Mouse (Mus musculus) hindbrain, embryonic 12.5 days (tissue): ENCODE data around the gene Abca7. TPM values are rescaled to one million over a fixed set of nuclear protein-coding genes. Genes with fewer than 3 reads are reported as not detected.

ENCODE experiments used
- polyA plus RNA-seq: library from polyadenylated mRNA; unstranded; fragments of >200 nt; fragmentation: Nextera tagmentation; extraction: Ambion mirVana; gene quantifications from 2 replicates; pipeline ENCODE4 v1.2.1, GENCODE M21; 2016

Gene Abca7
- polyA plus RNA-seq, 1 experiment from 2014 or later = 6.9 TPM

Other genes with a start within 250 kb of the Abca7 start
- 42.7 and 47.5 TPM in 2 replicates for gene Polrmt, start 249.9 kb upstream of the Abca7 start, polyA plus RNA-seq
- gene Fgf22, start 241.4 kb upstream of the Abca7 start, polyA plus RNA-seq = 0.42 and 0.72 TPM in 2 replicates
- 103 and 108 TPM in 2 replicates for gene Rnf126, start 229.5 kb upstream of the Abca7 start, polyA plus RNA-seq
- gene Fstl3, start 219.2 kb upstream of the Abca7 start, polyA plus RNA-seq = 2.3 and 2.7 TPM in 2 replicates
- 0.23 and 0.30 TPM in 2 replicates for gene Prss57, start 205.5 kb upstream of the Abca7 start, polyA plus RNA-seq
- gene Palm, start 202.9 kb upstream of the Abca7 start, polyA plus RNA-seq = 189 and 198 TPM in 2 replicates
- 1.3 and 2.1 TPM in 2 replicates for gene Misp, start 175.5 kb upstream of the Abca7 start, polyA plus RNA-seq
- 201 and 211 TPM in 2 replicates for gene Ptbp1, start 142.1 kb upstream of the Abca7 start, polyA plus RNA-seq
- gene Prtn3, start 122.0 kb upstream of the Abca7 start, polyA plus RNA-seq = 11.8 and 14.1 TPM in 2 replicates
- gene Plppr3, start 121.9 kb upstream of the Abca7 start, polyA plus RNA-seq = 289 and 290 TPM in 2 replicates
- gene Elane, start 110.2 kb upstream of the Abca7 start, polyA plus RNA-seq = 0.56 TPM in 1 of 2 replicates, not detected in the other
- gene Cfd, start 105.6 kb upstream of the Abca7 start, polyA plus RNA-seq = not detected in 2 replicates
- 63.3 and 70.0 TPM in 2 replicates for gene Med16, start 87.6 kb upstream of the Abca7 start, polyA plus RNA-seq
- 25.5 and 54.9 TPM in 2 replicates for gene Gm26602, start 85.6 kb upstream of the Abca7 start, polyA plus RNA-seq
- gene Kiss1r, start 79.5 kb upstream of the Abca7 start, polyA plus RNA-seq = 1.2 and 1.6 TPM in 2 replicates
- gene R3hdm4, start 75.3 kb upstream of the Abca7 start, polyA plus RNA-seq = 173 and 184 TPM in 2 replicates
- 4.7 and 5.3 TPM in 2 replicates for gene Arid3a, start 69.5 kb upstream of the Abca7 start, polyA plus RNA-seq
- gene Wdr18, start 36.3 kb upstream of the Abca7 start, polyA plus RNA-seq = 89.4 and 100 TPM in 2 replicates
- gene Grin3b, start 25.8 kb upstream of the Abca7 start, polyA plus RNA-seq = 0.23 and 0.44 TPM in 2 replicates
- 23.1 and 25.5 TPM in 2 replicates for gene Tmem259, start 12.2 kb upstream of the Abca7 start, polyA plus RNA-seq
- gene Cnn2, start 7.9 kb upstream of the Abca7 start, polyA plus RNA-seq = 178 and 204 TPM in 2 replicates
- 8.7 and 8.9 TPM in 2 replicates for gene Arhgap45, start 20.2 kb downstream of the Abca7 start, polyA plus RNA-seq
- gene Polr2e, start 43.3 kb downstream of the Abca7 start, polyA plus RNA-seq = 163 and 171 TPM in 2 replicates
- gene Gpx4, start 50.7 kb downstream of the Abca7 start, polyA plus RNA-seq = 449 and 484 TPM in 2 replicates
- 15.1 TPM in 2 replicates for gene Sbno2, start 109.1 kb downstream of the Abca7 start, polyA plus RNA-seq
- gene Stk11, start 119.3 kb downstream of the Abca7 start, polyA plus RNA-seq = 13.1 and 16.1 TPM in 2 replicates
- gene Atp5d, start 142.1 kb downstream of the Abca7 start, polyA plus RNA-seq = 351 and 385 TPM in 2 replicates
- gene Cbarp, start 144.3 kb downstream of the Abca7 start, polyA plus RNA-seq = 18.4 and 22.3 TPM in 2 replicates
- 42.1 and 54.5 TPM in 2 replicates for gene Midn, start 151.8 kb downstream of the Abca7 start, polyA plus RNA-seq
- gene Cirbp, start 169.5 kb downstream of the Abca7 start, polyA plus RNA-seq = 235 and 271 TPM in 2 replicates
- gene 1600002K03Rik, start 176.4 kb downstream of the Abca7 start, polyA plus RNA-seq = 12.0 and 13.3 TPM in 2 replicates
- gene Efna2, start 183.0 kb downstream of the Abca7 start, polyA plus RNA-seq = 49.3 and 50.5 TPM in 2 replicates
- 50.0 and 58.8 TPM in 2 replicates for gene Mum1, start 229.9 kb downstream of the Abca7 start, polyA plus RNA-seq